Mouse (Mus musculus) cerebellum, postnatal 4 days (tissue): ENCODE measurements around the gene Pttg1.

Experiments
- DNase-seq, 2 experiments: peaks; one replicate each; pipeline ENCODE4 v3.0.0; 2022; ENCODE audit warnings: low spot score in 2 of 2, mixed read lengths in 1 of 2

Pttg1 gene

GRCm38 (mm10) chr11:43377083-43377850, 48.8 kb downstream of the Pttg1 start:
- DNase-seq = no peak

- DNase-seq = no peak
Measured at GRCm38 (mm10) chr11:43376598-43376997, 49.5 kb downstream of the Pttg1 start.

DNA sequence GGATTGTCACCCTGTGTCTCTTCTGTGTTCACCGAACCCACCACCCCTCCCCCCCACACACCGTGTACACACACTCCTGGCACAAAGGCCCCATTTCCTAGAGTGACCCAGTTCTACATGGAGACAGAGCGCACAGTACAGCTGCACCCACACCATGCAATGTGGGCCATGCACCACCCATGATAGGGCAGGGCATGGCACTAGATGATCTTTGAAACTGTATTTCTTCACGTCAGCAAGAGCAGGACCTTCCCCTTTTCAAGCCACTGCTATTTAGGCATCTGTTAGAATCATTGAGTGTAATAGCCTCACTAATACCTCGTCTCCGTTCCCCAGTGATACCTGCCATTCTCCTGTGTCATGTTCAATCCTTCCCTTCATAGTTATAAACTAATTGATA, 51.1 kb downstream of the Pttg1 start:
- no peak for DNase-seq

- no peak for DNase-seq
Measured at GRCm38 (mm10) chr11:43373367-43373766, 52.7 kb downstream of the Pttg1 start.

DNA sequence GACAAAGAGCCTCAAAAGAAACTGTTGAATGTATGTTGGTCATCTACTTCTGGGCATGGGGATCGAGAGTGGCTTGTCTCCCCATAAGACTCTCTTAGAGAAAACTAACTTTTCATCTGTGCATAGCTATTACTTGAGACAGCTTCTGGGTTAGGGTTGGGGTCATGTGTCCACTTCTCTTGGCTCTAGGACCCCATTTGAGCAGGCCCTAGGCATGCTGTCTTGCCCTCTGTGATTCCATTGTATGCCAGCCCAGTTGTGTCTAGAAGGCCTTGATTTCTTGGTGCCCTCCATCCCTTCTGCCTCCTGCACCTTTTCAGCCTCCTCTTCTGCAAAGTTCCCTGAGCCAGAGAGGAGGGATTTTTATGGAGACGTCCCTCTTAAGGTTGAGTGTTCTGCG, 54.2 kb downstream of the Pttg1 start:
- no peak for DNase-seq
